In the genomic region with DNA sequence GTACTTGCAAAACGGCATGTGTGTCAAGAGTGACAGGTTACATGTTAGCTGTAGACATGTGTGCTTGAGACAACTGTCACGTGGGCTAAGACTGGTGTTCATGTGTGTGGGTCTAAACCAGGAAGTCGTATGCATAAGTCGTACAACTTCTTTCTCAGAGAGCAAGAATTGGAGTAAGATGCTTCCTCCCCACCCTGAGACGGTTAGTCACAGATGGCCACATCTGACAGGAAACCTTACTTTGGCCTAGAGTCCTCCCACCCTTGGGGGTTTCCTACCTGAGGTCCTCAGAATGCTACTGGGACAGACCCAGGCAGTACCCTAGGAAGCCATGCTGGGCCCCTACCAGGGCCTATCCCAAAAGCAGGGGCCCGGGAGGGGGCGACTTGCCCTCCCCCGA, we compare ENCODE assay signal across 18 mouse cellular contexts. TPM values are rescaled to one million over a fixed set of nuclear protein-coding genes. Genes with fewer than 3 reads are reported as not detected.
"Had no signal": no experiment of that assay in that cellular context is flagged by ENCODE, and none has a peak within 500 bp of the region (broad histone marks: within the 10 kb centered on the region; RNA-seq: fewer than 3 reads in every experiment).

No protein-coding gene starts in this region.

- DNase-seq: kidney, adult 11 months; kidney, adult 9 months; kidney, postnatal 36 days; left cerebral cortex, postnatal 4 days; lung, embryonic 14.5 days; lung, postnatal 10 days; lung, postnatal 4 days; midbrain, embryonic 14.5 days; retina, postnatal 1 day; right cerebral cortex, postnatal 14 days had no signal

- H3K4me3 ChIP-seq: limb, embryonic 13.5 days; liver, embryonic 15.5 days; midbrain, embryonic 10.5 days; myocyte; neural tube, embryonic 12.5 days had no signal

- H3K27ac ChIP-seq: kidney, postnatal 0 days; limb, embryonic 13.5 days; liver, embryonic 15.5 days; midbrain, embryonic 10.5 days; neural tube, embryonic 12.5 days; stomach, postnatal 0 days had no signal

RNA-seq across cellular contexts. Expression of a gene that starts 10.2 kb away (rescaled TPM):
- total RNA-seq: megakaryocyte, adult 5-6 weeks had no signal
